Mouse (Mus musculus) CH12.LX (cell line): Measurements from ENCODE around the gene Ptcd3. TPM values are rescaled to one million over a fixed set of nuclear protein-coding genes. Genes with fewer than 3 reads are reported as not detected.

Source experiments
- DNase-seq: peaks from one replicate; pipeline ENCODE4 v3.0.0-alpha.2; 2013; ENCODE audit errors: extremely low read depth
- H3K27ac ChIP-seq: 2 replicates; pipeline ENCODE4 v1.5.1; 2012; ENCODE audit warnings: low read depth, mild to moderate bottlenecking, control low read depth, moderate library complexity; ENCODE audit not compliant: insufficient read depth
- H3K27me3 ChIP-seq: replicated peaks from 2 replicates; pipeline ENCODE3; 2012; ENCODE audit warnings: inconsistent platforms
- H3K36me3 ChIP-seq, 2 experiments: replicated peaks in 1 of 2; 2 replicates each; pipeline versions ENCODE3 to v1.6.1; 2012; ENCODE audit warnings: inconsistent platforms in 1 of 2, low read length in 1 of 2, mild to moderate bottlenecking in 1 of 2, mixed read lengths in 1 of 2, moderate library complexity in 1 of 2; ENCODE audit not compliant: control insufficient read depth in 1 of 2, insufficient read depth in 1 of 2
- H3K4me1 ChIP-seq, 2 experiments: 2 replicates each; pipeline ENCODE4 v1.6.1; 2012; ENCODE audit warnings: inconsistent platforms in 1 of 2, moderate library complexity in 1 of 2; ENCODE audit not compliant: insufficient read depth in 2 of 2, control insufficient read depth in 1 of 2
- H3K4me2 ChIP-seq: 2 replicates; pipeline ENCODE4 v1.6.1; 2012; ENCODE audit warnings: low read depth, mild to moderate bottlenecking, control low read depth; ENCODE audit not compliant: poor library complexity, insufficient read depth, severe bottlenecking
- H3K4me3 ChIP-seq, 3 experiments: fragments of 150-350 bp in 1 of 3; sonication (generic) in 1 of 3; replicated peaks in 1 of 3; 2 replicates each; pipeline versions ENCODE3 to v1.5.1; 2011 to 2012; ENCODE audit warnings: low read depth in 2 of 3, low read length in 2 of 3, mild to moderate bottlenecking in 2 of 3, moderate library complexity in 2 of 3, control low read depth in 1 of 3, improper control_type of control experiment in 1 of 3, inconsistent platforms in 1 of 3, mixed read lengths in 1 of 3; ENCODE audit not compliant: poor library complexity in 1 of 3
- H3K79me2 ChIP-seq: replicated peaks from 2 replicates; pipeline ENCODE4 v1.6.1; 2012; ENCODE audit warnings: mild to moderate bottlenecking, moderate library complexity; ENCODE audit not compliant: control insufficient read depth, poor library complexity, insufficient read depth, severe bottlenecking; ENCODE audit errors: extremely low read depth
- H3K9ac ChIP-seq: 2 replicates; pipeline ENCODE4 v1.6.1; 2012; ENCODE audit warnings: low read depth, mild to moderate bottlenecking, control low read depth, moderate library complexity; ENCODE audit not compliant: insufficient read depth
- H3K9me3 ChIP-seq: replicated peaks from 2 replicates; pipeline ENCODE3; 2012; ENCODE audit warnings: low read length, inconsistent platforms, mixed read lengths
- BHLHE40 ChIP-seq: IDR thresholded peaks from 2 replicates; pipeline ENCODE4 v1.6.1; 2011; ENCODE audit warnings: mild to moderate bottlenecking, low read depth, low read length, improper control_type of control experiment
- CTCF ChIP-seq, 2 experiments: IDR thresholded peaks in 1 of 2; conservative IDR thresholded peaks in 1 of 2; 2 replicates each; pipeline ENCODE4 v1.5.1; 2011 to 2012; ENCODE audit warnings: low read depth in 2 of 2, low read length in 2 of 2, improper control_type of control experiment in 1 of 2, inconsistent platforms in 1 of 2, mild to moderate bottlenecking in 1 of 2, moderate library complexity in 1 of 2
- E2F4 ChIP-seq: IDR thresholded peaks from 2 replicates; pipeline ENCODE4 v1.6.1; 2011; ENCODE audit warnings: low read depth, low read length, improper control_type of control experiment; ENCODE audit not compliant: insufficient replicate concordance
- ELF1 ChIP-seq: IDR thresholded peaks from 2 replicates; pipeline ENCODE4 v1.6.1; 2014; ENCODE audit warnings: low read depth, mild to moderate bottlenecking, inconsistent platforms, low read length, improper control_type of control experiment
- EP300 ChIP-seq: IDR thresholded peaks from 2 replicates; pipeline ENCODE4 v1.6.1; 2011; ENCODE audit warnings: low read length, improper control_type of control experiment
- ETS1 ChIP-seq: conservative IDR thresholded peaks from 2 replicates; pipeline ENCODE4 v1.6.1; 2012; ENCODE audit warnings: low read depth, mild to moderate bottlenecking, inconsistent platforms, low read length, improper control_type of control experiment, moderate library complexity
- HCFC1 ChIP-seq: IDR thresholded peaks from 2 replicates; pipeline ENCODE4 v1.6.1; 2012; ENCODE audit warnings: low read depth, mild to moderate bottlenecking, inconsistent platforms, low read length, improper control_type of control experiment
- JUND ChIP-seq: conservative IDR thresholded peaks from 2 replicates; pipeline ENCODE4 v1.6.1; 2011; ENCODE audit warnings: low read depth, low read length, improper control_type of control experiment
- KAT2A ChIP-seq: IDR thresholded peaks from 2 replicates; pipeline ENCODE4 v1.6.1; 2012; ENCODE audit warnings: low read length, improper control_type of control experiment, inconsistent platforms; ENCODE audit not compliant: insufficient replicate concordance
- MAZ ChIP-seq: IDR thresholded peaks from 2 replicates; pipeline ENCODE4 v1.6.1; 2012; ENCODE audit warnings: low read depth, mild to moderate bottlenecking, inconsistent platforms, low read length, improper control_type of control experiment, moderate library complexity
- NELFE ChIP-seq: IDR thresholded peaks from 2 replicates; pipeline ENCODE4 v1.6.1; 2011; ENCODE audit warnings: low read depth, low read length, improper control_type of control experiment
- NRF1 ChIP-seq: IDR thresholded peaks from 2 replicates; pipeline ENCODE4 v1.6.1; 2014; ENCODE audit warnings: low read depth, mild to moderate bottlenecking, inconsistent platforms, low read length, improper control_type of control experiment, moderate library complexity
- PAX5 ChIP-seq: IDR thresholded peaks from 2 replicates; pipeline ENCODE4 v1.6.1; 2012; ENCODE audit warnings: low read length, inconsistent platforms, mixed read lengths
- POLR2A ChIP-seq: IDR thresholded peaks from 2 replicates; pipeline ENCODE4 v1.6.1; 2011; ENCODE audit warnings: low read depth, mild to moderate bottlenecking, improper control_type of control experiment, low read length
- POLR2AphosphoS2 ChIP-seq: IDR thresholded peaks from 2 replicates; pipeline ENCODE4 v1.6.1; 2011; ENCODE audit warnings: low read depth, low read length, improper control_type of control experiment
- RAD21 ChIP-seq: IDR thresholded peaks from 2 replicates; pipeline ENCODE4 v1.6.1; 2011; ENCODE audit warnings: low read depth, mild to moderate bottlenecking, low read length, improper control_type of control experiment, moderate library complexity
- SIN3A ChIP-seq: IDR thresholded peaks from 2 replicates; pipeline ENCODE4 v1.6.1; 2012; ENCODE audit warnings: low read length, improper control_type of control experiment, inconsistent platforms
- SMC3 ChIP-seq: IDR thresholded peaks from 2 replicates; pipeline ENCODE4 v1.6.1; 2011; ENCODE audit warnings: low read depth, low read length, improper control_type of control experiment
- TBP ChIP-seq: conservative IDR thresholded peaks from 2 replicates; pipeline ENCODE4 v1.6.1; 2011; ENCODE audit warnings: low read depth, low read length, improper control_type of control experiment
- UBTF ChIP-seq: IDR thresholded peaks from 2 replicates; pipeline ENCODE4 v1.6.1; 2012; ENCODE audit warnings: low read depth, mild to moderate bottlenecking, inconsistent platforms, low read length, improper control_type of control experiment, moderate library complexity
- USF1 ChIP-seq: IDR thresholded peaks from 2 replicates; pipeline ENCODE4 v1.6.1; 2014; ENCODE audit warnings: low read depth, mild to moderate bottlenecking, inconsistent platforms, low read length, improper control_type of control experiment
- ZC3H11A ChIP-seq: IDR thresholded peaks from 2 replicates; pipeline ENCODE4 v1.6.1; 2012; ENCODE audit warnings: low read depth, mild to moderate bottlenecking, inconsistent platforms, low read length, improper control_type of control experiment
- ZKSCAN1 ChIP-seq: IDR thresholded peaks from 2 replicates; pipeline ENCODE4 v1.6.1; 2012; ENCODE audit warnings: low read depth, inconsistent platforms, low read length, improper control_type of control experiment, borderline replicate concordance
- dilution Hi-C: fragments of 300-500 bp; cut with MboI; formaldehyde crosslinking; loops from 2 replicates; pipeline ENCODE4 v1.14.3; 2020; ENCODE audit warnings: low sequenced_read_pairs; ENCODE audit not compliant: extremely low pct_unique_long_range_greater_than_20kb, extremely low pct_ligation_motif_present
- in situ Hi-C: fragments of 300-500 bp; cut with MboI; formaldehyde crosslinking; loops from 3 replicates; pipeline ENCODE4 v1.14.3; 2019; ENCODE audit warnings: low sequenced_read_pairs, low pct_ligation_motif_present, low pct_unique_long_range_greater_than_20kb, mixed read lengths
- polyA plus RNA-seq: library from polyadenylated mRNA; unstranded; fragments of >175 nt; gene quantifications from 2 replicates; pipeline ENCODE4 v1.2.1, GENCODE M21; 2012; ENCODE audit warnings: low read depth; ENCODE audit not compliant: insufficient read length
- total RNA-seq, 2 experiments: library from RNA; depleted of rRNA; stranded (reverse); fragments of 300-350 nt in 1 of 2; fragments of >200 nt in 1 of 2; gene quantifications; 2 replicates each; pipeline ENCODE4 v1.2.3; 2012 to 2014

Gene Ptcd3
- total and polyA plus RNA-seq, 3 experiments: 76.6 to 169 (median 110) TPM

DNA sequence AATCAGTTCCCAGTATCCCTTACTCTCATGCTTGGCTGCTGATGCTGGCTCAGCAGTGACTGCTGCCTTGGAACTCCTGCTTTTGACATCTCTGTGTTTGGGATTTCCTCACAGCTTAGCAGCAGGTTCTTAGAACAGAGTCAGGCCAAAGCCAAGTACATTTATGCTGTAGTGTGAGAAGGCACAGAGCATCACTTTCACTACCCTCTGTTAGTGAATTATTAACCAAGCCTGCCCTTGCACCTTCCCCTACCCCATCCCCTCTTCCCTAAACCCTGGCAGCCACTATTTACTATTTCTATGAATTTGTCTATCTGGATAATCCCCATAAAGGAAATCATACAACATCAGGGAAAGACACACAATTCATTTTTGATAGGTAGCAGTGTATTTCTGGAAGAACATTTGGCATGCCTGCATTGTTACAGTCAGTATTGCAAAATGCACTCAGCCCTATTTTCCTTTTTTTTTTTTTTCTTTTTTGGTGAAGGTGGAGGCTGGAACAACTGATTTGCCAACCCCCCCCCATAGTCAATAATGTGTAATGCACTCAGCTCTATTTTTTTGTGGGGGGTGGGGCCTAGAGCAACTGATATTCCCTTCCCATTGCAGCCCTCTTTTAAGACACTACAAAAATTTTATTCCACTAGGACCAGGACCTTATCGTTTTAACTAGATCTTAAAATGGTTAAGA is 67.8 kb downstream of the Ptcd3 start:
- H3K9me3 ChIP-seq: no peaks in the 10 kb centered on the region
- in situ Hi-C loops: no loop called here
- H3K4me1 ChIP-seq: no peaks in the 10 kb centered on the region; a peak in 1 of 4 replicates
- no peak overlapping the region for H3K27ac ChIP-seq
- TF ChIP-seq HCFC1 (no peak), ETS1 (no peak), EP300 (no peak), KAT2A (no peak), USF1 (no peak), NELFE (no peak), POLR2A (no peak), E2F4 (no peak), PAX5 (no peak), TBP (no peak)
- peaks cover 40% of the 10 kb centered on the region for H3K79me2 ChIP-seq
- no peak for DNase-seq
- peaks cover 0 to 51% of the 10 kb centered on the region in 2 experiments for H3K36me3 ChIP-seq
- no peak overlapping the region for H3K4me2 ChIP-seq
- no peak overlapping the region for H3K4me3 ChIP-seq
- dilution Hi-C loops: no loop called here
- no peaks in the 10 kb centered on the region for H3K27me3 ChIP-seq
- no peak overlapping the region for H3K9ac ChIP-seq

DNA sequence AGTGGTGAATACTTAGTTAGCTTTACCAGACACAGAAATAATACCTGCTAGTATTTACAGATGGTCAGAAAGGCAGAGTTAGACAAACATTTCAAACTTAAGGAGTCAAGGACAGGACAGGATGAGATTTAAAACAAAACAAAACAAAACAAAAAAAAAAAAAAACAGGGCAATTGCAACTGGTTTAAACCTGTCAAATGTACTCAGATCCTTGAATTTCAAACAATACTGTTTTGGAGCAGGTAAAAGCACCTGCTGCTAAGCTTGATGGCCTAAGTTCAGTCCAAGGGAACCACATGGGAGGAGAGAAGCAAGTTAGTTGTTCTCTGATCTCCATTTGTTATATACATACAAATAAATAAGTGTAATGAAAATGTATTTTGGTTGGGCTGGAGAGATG is 68.7 kb downstream of the Ptcd3 start:
- H3K27ac ChIP-seq: no peak overlapping the region

More for the DNA sequence above, 68.7 kb downstream of the Ptcd3 start:
- H3K9ac ChIP-seq: no peak overlapping the region
- dilution Hi-C loops: no loop called here
- peaks cover 44% of the 10 kb centered on the region for H3K79me2 ChIP-seq
- no peak for TF ChIP-seq USF1
- TF ChIP-seq POLR2AphosphoS2: no peak
- no peak for TF ChIP-seq E2F4
- no peak for TF ChIP-seq PAX5
- no peak for TF ChIP-seq ZKSCAN1
- TF ChIP-seq NRF1: no peak
- TF ChIP-seq JUND: no peak
- no peak for TF ChIP-seq SMC3
- no peak for TF ChIP-seq BHLHE40
- no peak for TF ChIP-seq CTCF (conservative IDR thresholded peaks at IDR 0.05 in 1 of 2, IDR thresholded peaks at IDR 0.05 in 1 of 2; ENCODE audit: low read depth in 2 of 2, low read length in 2 of 2)
- TF ChIP-seq MAZ: no peak
- no peak for TF ChIP-seq RAD21
- TF ChIP-seq UBTF: no peak
- TF ChIP-seq ELF1: no peak
- TF ChIP-seq HCFC1: no peak
- no peak for TF ChIP-seq SIN3A
- no peak for TF ChIP-seq ZC3H11A
- no peak for TF ChIP-seq TBP
- H3K4me3 ChIP-seq: no peak overlapping the region
- no peaks in the 10 kb centered on the region for H3K27me3 ChIP-seq
- H3K36me3 ChIP-seq: peaks cover 4 to 45% of the 10 kb centered on the region in 2 experiments
- no peak overlapping the region for H3K4me2 ChIP-seq
- H3K4me1 ChIP-seq: no peaks in the 10 kb centered on the region; a peak in 1 of 4 replicates
- in situ Hi-C loops: no loop called here
- DNase-seq: no peak
- no peaks in the 10 kb centered on the region for H3K9me3 ChIP-seq
